Mouse (Mus musculus) megakaryocyte, adult 5-6 weeks (primary cell): ENCODE data around the gene Ndufa8. TPM values are rescaled to one million over a fixed set of nuclear protein-coding genes. Genes with fewer than 3 reads are reported as not detected.

Experiments used
- ATAC-seq: 2 replicates; pipeline ENCODE4 v1.8.0; 2016; ENCODE audit warnings: mild to moderate bottlenecking, inconsistent platforms; ENCODE audit not compliant: poor library complexity, severe bottlenecking
- total RNA-seq, 2 experiments: library from RNA; stranded (forward) in 1 of 2; stranded (reverse) in 1 of 2; fragments of 153-499, 151-499 nt in 1 of 2; fragments of 221-1000, 200-1000 nt in 1 of 2; gene quantifications; 2 replicates each; pipeline versions ENCODE4 v1.2.3 to v1.2.4; 2015 to 2017

Ndufa8 gene
- total RNA-seq, 2 experiments from 2014 or later, result 35.7 to 88.1 TPM

DNA sequence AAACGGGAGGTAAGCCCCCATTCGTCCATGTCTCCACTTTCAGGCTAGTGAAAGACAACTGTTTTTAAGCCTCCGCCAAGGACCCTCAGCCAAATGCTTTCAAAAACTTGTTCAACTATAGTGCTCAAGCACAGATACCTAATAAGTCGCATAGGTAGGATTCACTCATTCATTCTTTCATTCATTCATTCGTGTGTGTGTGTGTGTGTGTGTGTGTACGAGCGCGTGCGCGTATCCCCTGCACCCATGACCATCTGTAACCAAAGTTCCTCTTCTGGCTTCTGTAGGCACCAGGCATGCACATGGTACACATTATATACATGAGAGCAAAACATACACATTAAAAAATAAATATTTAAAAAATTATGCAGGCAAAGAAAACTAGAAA lies 355 bp upstream of the Ndufa8 start:
- ATAC-seq, result no peak

DNA sequence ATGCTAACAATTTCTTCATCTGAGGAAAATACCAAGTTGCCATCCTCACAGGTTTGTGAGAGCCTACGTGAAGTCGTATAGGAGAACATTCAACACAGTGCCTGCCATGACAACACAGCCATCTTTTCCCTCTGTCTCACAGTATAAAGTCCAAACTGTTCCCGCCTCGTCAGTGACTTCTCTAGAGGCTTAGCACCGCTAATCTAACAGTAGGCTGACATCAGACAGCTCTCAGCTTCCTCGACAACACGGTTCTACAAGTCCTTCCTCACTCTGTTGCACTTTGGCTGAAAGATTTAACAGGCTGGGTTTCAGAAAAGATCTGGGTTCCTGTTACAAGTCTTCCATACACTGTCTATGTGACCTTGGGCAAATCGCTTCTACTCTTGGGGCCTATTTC lies 1.0 kb downstream of the Ndufa8 start:
- ATAC-seq, result no peak

DNA sequence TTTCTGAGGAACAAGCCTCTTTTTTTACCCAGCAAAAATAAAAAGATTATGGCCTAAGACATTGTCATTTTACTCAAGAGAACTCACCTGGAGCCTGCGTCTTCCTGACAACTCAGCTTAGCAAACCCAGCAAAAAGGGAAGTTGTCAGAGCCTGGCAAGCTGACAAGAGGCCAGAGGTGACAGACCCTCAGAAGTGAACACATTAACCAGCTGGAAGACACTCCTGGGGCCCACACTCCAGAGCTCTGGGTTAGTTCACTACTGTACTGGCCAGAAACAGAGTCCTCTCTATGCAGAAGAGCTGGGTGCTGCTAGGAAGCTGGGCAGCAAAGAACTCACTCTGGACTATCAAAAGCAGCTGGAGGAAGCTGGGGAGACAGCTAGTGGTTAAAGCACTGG lies 8.3 kb downstream of the Ndufa8 start:
- 0 out of 2 replicates have a peak, but pooled peaks have one; percentile 51 for ATAC-seq

DNA sequence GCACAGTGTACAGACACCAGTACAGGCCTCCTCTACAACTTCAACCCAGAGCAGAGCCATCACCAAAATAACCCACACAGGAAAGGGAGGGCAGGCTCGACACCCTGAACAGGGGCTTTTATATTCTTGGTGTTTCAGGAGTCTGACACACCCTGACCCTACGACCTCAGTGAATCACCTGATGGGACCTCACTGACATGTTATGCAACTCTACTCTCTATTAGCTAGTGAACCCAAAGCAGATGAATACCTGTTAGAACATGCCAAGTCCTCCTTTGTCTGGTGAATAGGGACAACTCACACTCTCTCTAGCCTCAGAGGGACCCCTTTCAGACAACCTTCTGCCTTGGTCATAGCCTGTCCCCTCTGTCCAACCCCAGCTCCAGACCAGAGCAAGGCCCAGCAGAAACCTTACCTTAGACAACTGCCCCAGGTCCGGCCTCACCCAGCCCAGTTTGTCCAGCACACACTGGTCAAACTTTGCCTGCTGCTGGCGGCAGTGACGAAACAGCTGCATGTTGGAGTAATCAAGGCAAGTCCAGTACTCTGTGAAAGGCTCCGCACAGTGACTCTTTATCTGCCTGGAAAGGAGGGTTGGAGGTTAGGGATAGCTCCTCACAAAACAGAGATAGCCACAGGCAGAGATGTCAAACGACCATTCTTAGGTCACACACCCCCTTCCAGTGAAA lies 9.8 kb downstream of the Ndufa8 start:
- ATAC-seq, result no peak

DNA sequence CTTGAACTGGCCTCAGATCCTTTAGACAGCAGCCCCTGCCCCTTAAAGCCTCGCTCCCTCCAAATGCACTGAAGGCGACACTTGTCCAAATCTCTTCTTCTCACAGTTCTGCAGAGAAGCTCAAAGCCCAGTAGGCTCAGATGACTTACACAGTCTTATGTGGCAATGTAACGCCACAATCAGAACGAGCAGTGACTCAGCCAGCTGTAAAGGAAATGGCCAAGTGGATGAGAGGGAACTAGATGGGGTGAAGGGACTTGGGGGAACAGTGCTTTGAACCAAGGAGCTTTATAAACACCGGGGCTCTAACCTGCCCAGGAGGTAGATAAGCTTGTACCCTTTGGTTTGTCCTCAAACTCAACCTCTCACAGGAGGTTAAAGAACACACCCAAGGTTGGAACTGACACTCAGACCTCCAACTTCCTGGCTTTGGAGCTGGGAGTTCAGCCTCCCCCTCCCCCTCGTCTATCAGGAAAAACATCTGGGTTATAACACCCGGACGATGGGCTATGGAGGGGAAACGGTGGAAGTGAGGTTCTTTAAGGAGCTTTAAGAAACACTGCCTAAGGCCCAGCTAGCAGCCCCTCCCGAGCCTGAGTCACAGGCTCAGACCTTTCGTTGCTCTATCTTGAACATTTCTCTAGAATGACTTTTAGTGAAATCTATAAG lies 13.7 kb downstream of the Ndufa8 start:
- peak; percentile 79 for ATAC-seq

DNA sequence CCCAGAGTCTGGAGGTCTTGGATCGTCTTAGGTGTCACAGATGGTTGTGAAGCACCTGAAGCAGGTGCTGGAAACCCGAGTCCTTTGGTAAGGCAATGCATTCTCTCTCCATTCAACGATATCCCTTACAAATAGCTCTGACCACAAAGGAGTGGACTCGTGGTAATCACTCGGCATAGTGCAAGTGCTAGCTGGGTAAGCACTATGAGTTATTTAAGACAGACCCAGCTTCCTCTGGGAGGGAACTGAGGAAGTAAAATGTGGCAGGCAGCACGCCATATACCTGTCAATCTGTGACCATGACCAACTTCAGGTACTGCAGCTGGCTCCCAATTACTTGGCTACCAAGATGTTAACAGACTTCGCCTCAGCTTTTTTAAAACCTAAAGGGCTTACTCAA lies 14.3 kb downstream of the Ndufa8 start:
- 0 out of 2 replicates have a peak, but pooled peaks have one; percentile 38 for ATAC-seq

DNA sequence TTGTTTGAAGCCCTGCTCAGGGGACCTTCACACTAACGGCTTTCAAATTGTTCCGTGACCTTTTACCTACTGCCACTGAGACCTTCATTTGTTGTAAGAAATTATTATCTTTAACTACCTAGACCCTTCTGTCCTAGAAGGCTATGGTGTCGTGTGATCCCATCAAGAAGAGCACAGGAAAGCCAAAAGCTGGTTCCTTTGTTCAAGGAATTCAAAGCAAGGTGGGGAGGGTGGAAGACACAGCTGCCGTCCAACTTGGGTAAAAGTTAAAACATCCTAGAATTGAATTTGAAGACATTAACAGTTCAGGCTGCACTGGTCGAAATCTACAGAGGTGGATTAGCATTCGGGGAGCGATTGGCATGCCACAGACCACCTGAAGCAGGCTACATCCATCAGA lies 15.2 kb downstream of the Ndufa8 start:
- ATAC-seq, result no peak

DNA sequence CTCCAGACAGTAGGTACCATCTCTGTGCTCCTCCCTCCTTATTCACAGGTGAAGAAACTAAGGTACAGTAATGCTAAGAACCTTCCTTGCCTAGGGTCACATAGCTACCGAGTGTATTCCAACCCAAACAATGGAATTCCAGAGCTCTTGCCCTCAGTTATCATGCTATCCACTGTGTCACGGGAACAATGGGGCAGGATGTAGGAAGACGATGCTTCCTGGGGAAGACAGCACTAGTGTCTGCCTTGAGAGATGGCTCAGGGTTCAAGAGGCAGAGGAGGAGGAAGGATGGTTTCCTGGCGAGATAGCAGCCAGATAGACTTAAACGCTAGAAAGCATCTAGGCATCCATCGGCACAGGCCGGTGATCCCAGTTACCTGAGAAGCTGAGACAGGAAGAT lies 16.3 kb downstream of the Ndufa8 start:
- no peak for ATAC-seq

DNA sequence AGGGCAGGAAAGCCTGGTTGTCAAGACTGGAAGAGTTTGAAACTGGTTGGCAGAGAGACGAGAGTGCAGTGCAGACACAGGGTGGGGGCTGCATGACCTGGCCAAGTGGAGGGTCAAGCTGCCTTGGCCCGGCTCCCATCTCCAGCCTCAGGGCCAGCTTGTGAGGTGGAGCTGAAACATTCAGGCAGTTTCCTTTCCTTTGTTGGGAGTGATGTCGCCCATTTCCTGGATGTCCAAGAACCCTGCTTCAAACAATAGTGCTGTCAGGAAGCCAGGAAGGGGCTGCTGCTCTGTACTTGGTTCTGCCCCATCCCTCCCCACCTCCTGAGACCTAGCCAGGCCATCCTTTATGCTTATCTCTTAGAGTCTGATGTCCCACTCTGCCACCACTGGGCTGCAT lies 25.9 kb downstream of the Ndufa8 start:
- no peak for ATAC-seq

DNA sequence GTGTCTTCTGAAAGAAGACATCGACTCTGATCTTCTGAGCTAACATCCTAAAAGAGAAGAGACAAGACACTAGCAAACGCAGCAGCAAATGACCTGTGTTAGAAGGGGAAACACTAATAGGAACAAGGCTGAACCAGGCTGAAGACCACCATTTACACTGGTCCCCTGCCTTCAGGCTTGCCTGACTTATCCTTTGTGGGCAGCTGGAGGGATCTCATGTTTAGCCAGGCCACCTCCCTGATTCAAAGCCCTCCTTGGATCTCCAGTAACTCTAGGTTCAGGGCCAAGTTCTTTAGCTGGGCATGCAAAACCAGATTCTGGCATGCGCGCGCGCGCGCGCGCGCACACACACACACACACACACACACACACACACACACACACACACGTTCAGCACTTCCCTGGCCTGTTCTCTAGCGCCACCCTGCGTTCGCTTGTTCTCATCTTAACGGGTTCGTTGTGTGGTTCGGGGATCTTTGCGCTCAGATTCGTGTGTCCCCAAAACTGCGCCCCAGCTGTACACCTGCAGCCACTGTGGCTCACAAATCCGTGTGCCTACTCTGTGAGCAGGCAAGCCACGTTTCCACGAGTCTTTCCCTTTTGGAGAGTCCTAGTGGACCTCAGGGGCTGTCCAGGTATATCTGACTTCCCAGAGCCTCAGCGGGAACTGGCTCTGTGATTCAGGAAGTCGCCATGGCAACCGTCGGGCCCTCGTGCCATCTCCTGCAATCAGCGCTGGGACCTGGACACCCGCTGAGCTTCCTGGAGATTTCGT lies 27.6 kb downstream of the Ndufa8 start:
- ATAC-seq, result peak; percentile 75

DNA sequence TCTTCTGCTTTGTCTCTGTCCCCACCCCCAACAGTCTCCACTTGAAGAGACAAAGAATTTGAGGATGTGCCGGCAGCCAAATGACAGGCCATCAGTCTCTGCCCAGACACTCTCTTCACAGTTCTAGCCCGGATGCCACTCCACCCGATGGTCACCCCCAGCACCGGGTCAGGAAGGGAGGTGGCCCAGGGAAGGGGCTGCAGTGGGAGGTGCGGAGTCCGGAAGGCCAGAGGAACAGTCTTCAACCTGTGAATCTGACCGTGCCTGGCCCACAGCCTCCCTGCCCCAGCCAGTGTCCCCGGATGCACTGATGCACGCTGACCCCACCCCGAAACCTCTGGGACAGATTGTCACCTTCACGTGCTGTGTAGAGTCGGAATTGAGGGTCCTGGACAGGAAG lies 36.2 kb downstream of the Ndufa8 start:
- ATAC-seq, result no peak

DNA sequence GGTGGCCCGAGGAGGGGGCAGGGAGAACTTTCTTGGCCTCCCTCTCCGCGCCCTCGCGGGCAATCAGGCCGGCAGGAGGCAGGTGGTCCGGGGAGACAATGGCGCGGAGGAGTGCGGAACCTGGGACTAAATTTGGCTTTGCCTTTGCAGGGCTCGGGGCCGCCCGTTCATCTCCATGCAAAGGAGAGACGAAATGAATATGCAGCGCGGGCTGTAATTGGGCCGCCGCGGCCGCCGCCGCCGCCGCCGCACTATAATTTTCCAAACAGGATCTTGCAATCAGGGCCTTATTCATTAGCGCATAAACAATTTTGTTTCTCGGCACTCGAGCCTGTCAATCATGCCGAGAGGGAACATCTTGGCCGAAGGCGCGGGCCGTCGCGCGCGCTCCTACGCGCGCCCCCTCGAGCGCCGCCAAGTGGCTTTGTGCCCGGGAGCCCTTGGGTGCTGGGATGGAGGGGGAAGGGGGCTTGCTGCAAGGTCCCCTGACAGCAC lies 37.8 kb downstream of the Ndufa8 start:
- ATAC-seq, result no peak

DNA sequence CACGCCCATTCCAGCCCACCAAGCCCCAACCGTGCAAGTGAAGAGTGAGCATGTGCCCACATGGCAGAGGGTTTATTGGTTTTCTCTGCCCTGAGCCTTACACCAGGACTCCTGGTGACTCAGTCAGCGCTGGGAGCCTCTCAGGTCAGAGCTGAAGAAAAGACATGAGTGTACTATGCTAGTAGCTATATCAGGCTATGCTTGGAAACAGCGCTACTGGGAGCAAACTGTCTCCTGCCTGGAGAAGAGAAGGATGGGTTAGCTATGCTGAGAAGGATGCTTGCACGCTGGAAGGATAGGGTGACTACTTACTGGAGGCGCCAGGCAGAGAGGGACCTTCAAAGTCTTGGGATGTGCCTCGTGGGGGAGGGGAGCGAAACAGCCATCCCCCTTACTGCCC lies 38.6 kb downstream of the Ndufa8 start:
- ATAC-seq, result no peak

DNA sequence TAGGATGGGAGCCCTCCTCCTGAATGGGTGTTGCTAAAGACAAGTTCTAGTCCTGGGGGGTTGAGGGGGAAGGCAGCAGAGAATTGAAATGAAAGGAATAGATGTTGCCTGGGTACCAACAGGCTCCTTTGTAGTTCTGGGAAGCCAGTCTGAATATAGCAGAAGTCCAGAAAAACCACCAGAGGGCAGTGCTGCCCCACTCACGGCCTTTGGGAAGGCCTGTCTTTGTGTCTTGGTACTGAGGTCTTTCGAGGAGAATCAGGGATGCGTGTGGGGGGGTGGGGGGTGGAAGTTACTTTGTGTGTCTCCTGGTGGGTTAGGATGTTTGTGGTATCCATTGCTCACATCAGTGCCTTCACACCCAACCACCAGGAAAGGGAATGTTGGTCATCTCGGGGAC lies 39.8 kb downstream of the Ndufa8 start:
- ATAC-seq, result peak; percentile 83

DNA sequence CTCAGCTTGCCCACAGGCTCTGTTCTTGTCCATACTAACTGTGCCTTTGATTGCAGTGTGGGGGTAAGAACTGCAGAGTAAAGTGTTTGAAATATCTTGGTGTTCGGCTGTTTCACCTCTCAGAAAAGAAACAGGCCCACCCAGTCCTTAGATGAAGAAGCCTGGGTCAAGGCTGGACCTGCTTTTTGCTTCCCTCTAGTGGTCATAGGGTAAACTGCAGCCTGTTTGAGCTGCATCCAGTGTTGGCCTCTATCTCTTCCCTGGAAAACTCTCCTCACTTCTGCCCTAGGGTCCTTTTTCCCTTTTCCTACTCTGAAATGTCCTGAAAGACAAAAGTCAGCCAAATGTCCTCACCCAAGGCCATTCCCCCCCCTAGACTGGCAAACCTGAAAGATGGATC lies 41.1 kb downstream of the Ndufa8 start:
- peak; percentile 70 for ATAC-seq

DNA sequence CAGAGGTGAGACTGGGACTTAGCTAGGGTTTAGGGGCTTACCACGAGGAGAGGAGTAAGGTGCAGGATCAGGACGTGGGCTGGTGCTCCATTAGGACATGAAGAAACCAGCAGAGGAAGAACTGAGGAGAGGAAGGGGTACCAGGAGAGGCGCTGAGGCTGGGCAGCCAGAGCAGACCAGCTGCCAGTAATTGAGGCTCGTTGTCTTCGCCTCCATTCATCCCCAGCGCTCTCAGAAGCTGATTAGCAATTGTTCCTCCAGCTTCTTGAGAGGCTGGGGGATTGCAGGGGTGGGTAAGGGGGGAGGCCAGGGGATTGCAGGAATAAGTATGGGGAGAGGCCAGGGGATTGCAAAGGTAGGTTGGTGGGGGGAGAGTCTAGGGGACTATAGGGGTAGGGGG lies 47.0 kb downstream of the Ndufa8 start:
- ATAC-seq, result no peak

DNA sequence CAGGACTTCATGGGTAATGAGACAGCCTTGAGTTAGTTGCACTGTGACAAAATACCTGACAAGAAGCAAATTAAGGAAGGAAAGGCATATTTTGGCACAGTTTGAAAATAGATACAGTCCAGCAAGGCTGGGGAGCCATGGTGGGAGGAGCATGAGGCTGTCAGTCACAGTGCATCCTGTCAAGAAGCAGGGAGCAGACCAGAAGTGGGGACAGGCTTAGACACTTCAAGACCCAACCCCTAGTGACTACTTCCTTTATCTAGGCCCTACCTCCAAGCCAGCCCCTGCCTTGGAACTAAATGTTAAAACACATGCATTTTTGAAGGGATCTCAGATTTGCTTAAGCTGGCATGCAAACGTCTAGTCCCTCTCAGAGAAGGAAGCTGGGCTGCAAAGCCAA lies 48.8 kb downstream of the Ndufa8 start:
- peak; percentile 49; the same call in 1 of the 2 replicates for ATAC-seq

DNA sequence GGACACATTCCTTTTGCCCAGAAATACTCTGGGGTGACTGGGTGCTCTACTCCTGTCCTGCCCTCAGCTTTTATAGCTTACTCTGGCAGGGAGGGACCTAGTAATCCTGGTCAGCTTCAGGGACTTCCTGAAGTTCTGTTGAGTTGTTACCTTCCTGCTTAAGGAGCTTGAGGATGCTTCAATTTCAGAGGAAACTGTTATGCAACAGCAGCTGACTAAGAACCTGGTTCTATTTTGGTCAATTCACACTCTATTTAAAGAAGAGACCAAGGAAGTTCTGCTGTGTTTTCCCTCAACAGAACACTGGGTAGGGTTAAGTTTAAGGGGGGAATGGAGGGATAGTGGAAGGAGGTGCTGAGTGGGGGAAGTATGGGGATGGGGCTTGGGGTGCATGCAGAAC lies 50.0 kb downstream of the Ndufa8 start:
- ATAC-seq, result no peak

DNA sequence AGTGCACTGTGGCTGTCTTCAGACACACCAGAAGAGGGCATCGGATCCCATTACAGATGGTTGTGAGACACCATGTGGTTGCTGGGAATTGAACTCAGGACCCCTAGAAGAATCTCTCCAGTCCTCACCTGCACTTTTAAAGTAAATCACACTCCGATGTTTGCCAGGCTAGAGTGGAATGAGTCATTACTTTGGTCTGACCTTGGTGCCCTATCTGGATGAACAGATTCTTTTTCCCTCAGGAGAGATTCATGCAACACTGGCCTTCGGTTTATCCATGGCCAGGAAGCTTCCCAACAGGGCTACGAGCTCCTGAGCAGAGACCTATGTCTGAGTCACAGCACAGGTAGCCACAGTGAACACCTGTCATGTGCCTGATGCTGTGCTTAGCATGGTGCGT lies 50.8 kb downstream of the Ndufa8 start:
- no peak for ATAC-seq

DNA sequence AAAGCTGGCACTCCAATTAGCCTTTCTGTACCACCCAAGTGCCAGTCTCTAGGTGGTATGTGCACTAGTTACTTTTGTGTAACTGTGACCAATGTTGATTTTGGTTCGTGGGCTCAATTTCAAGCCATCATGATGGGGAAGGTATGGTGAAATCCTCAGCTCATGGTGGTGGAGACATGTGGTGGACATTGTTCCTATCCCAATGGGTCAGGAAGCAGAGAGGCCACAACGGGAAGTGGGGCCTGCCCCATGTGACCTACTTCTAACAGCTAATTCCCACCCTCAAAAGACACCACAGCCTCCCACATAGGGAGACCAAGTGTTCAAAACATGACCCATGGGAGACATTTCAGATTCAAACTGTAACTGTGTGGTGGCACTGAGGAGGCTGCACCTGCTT lies 52.5 kb downstream of the Ndufa8 start:
- peak; percentile 17; the same call in 1 of the 2 replicates for ATAC-seq

DNA sequence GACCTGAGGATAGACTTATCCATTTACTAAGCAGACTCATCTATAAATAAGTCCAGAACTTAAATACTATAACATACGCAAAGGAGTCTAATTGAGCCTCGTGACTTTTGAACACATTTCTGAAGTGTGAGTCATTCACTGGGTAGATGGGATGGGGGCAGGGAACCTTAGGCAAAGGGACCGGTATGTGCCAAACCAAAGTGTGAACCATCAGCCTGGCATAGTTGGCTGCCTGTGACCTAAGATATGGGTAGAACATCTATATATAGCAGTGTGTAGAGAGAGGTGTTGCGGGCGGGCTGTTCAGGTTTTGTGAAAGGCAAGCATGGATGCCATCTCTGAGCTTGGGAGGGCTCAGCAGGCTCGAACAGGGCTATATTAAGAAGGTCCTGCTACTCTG lies 54.9 kb downstream of the Ndufa8 start:
- ATAC-seq, result peak; percentile 53

DNA sequence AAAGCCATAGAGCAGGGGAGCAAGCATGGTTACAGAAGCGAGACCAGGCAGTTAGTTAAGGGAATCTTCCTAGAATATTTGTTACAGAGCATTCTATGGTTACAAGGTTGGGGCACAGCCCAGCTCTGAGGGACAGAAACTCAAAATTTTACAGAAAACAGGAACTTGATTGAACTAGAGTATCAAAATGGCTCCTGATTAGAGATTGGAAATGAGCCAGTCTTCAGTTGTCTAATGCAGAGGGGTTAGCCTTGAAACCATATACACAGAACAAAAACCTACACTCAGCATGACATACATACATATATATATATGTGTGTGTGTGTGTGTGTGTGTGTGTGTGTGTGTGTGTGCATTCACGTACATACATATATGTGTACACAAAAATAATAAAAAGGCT lies 55.7 kb downstream of the Ndufa8 start:
- no peak for ATAC-seq
